Mouse (Mus musculus) spleen, adult 2 months (tissue): ENCODE results near the gene Abhd4.

ENCODE experiments used
- CTCF ChIP-seq: fragments of 200-500 bp; IDR thresholded peaks from 2 replicates; pipeline ENCODE4 v1.5.1; 2011; ENCODE audit warnings: mild to moderate bottlenecking, inconsistent platforms; ENCODE audit not compliant: insufficient read depth, insufficient read length, insufficient replicate concordance; ENCODE audit errors: extremely low read depth
- POLR2A ChIP-seq: fragments of 200-500 bp; IDR thresholded peaks from 2 replicates; pipeline ENCODE4 v1.6.1; 2011; ENCODE audit warnings: low read depth, low read length, inconsistent platforms

- no peak for TF ChIP-seq CTCF
- no peak for TF ChIP-seq POLR2A
Observed at GRCm38 (mm10) chr14:54249326-54249725, 4.7 kb upstream of the Abhd4 start.
